Mouse (Mus musculus) liver, embryonic 14.5 days (tissue): ENCODE measurements around the gene Fetub. TPM values are rescaled to one million over a fixed set of nuclear protein-coding genes. Genes with fewer than 3 reads are reported as not detected.
"Not testable (repeated sequence)": the region's sequence is repeated elsewhere in the genome, so short reads cannot be mapped to it uniquely, and the experiment has no call there.

Source experiments
- ATAC-seq: fragments of 200-750 bp; cut with Nextera tagmentation; 2 replicates; pipeline ENCODE4 v1.8.0; 2017; ENCODE audit warnings: moderate number of reproducible peaks, mild to moderate bottlenecking, moderate library complexity; ENCODE audit not compliant: insufficient read depth
- DNase-seq, 3 experiments: peaks; one replicate each; pipeline ENCODE4 v3.0.0-alpha.2; 2012 to 2013; ENCODE audit warnings: low read depth in 3 of 3, low spot score in 3 of 3
- H3K27ac ChIP-seq: fragments of 300-500 bp; sonication (generic); 2 replicates; pipeline ENCODE4 v1.5.1; 2014; ENCODE audit warnings: moderate library complexity, mild to moderate bottlenecking, control low read depth, inconsistent platforms
- H3K27me3 ChIP-seq: fragments of 300-500 bp; sonication (generic); 2 replicates; pipeline ENCODE4 v1.6.1; 2014; ENCODE audit warnings: mild to moderate bottlenecking, low read length, moderate library complexity; ENCODE audit not compliant: control insufficient read depth, insufficient read depth
- H3K36me3 ChIP-seq: fragments of 300-500 bp; sonication (generic); replicated peaks from 2 replicates; pipeline ENCODE4 v1.6.1; 2014; ENCODE audit warnings: low read depth; ENCODE audit not compliant: control insufficient read depth, insufficient read depth
- H3K4me1 ChIP-seq, 2 experiments: fragments of 200-500 bp in 1 of 2; fragments of 300-500 bp in 1 of 2; sonication (generic) in 1 of 2; replicated peaks; 2 replicates each; pipeline ENCODE4 v1.6.1; 2012 to 2014; ENCODE audit warnings: antibody characterized with exemption in 1 of 2, inconsistent platforms in 1 of 2, low read length in 1 of 2; ENCODE audit not compliant: control insufficient read depth in 2 of 2, insufficient read depth in 2 of 2
- H3K4me2 ChIP-seq: fragments of 300-500 bp; sonication (generic); 2 replicates; pipeline ENCODE4 v1.6.1; 2014; ENCODE audit warnings: low read depth, mild to moderate bottlenecking, control low read depth, moderate library complexity
- H3K4me3 ChIP-seq, 2 experiments: fragments of 200-500 bp in 1 of 2; fragments of 300-500 bp in 1 of 2; sonication (generic) in 1 of 2; 2 replicates each; pipeline ENCODE4 v1.5.1; 2012 to 2014; ENCODE audit warnings: low read depth in 2 of 2, low read length in 2 of 2, mild to moderate bottlenecking in 2 of 2, control low read depth in 1 of 2, inconsistent platforms in 1 of 2, moderate library complexity in 1 of 2; ENCODE audit not compliant: insufficient read depth in 1 of 2
- H3K9ac ChIP-seq: fragments of 300-500 bp; sonication (generic); replicated peaks from 2 replicates; pipeline ENCODE4 v1.6.1; 2014; ENCODE audit warnings: mild to moderate bottlenecking, control low read depth, moderate library complexity
- H3K9me3 ChIP-seq: fragments of 300-500 bp; sonication (generic); 2 replicates; pipeline ENCODE4 v1.6.1; 2016; ENCODE audit warnings: low read length, mixed read lengths; ENCODE audit not compliant: control insufficient read depth
- CTCF ChIP-seq: IDR thresholded peaks from 2 replicates; pipeline ENCODE4 v1.5.1; 2016; ENCODE audit warnings: antibody characterized with exemption, low read depth, control low read depth
- EP300 ChIP-seq: IDR thresholded peaks from 2 replicates; pipeline ENCODE4 v1.6.1; 2016; ENCODE audit warnings: antibody characterized with exemption, low read depth
- WGBS: fragments of 180-500 bp; shearing (Covaris S2); extraction: QIAGEN DNeasy Blood & Tissue Kit; methylation state at CpG from one replicate; pipeline ENCODE4 v1.1.7; 2014; ENCODE audit not compliant: insufficient replicate concordance; 5-methylcytosine and 5-hydroxymethylcytosine counted together
- polyA plus RNA-seq, 2 experiments: library from polyadenylated mRNA; depleted of rRNA in 1 of 2; stranded (reverse) in 1 of 2; unstranded in 1 of 2; fragments of >200 nt; fragmentation: Nextera tagmentation in 1 of 2; extraction: Ambion mirVana in 1 of 2; gene quantifications; 2 replicates each; pipeline versions ENCODE4 v1.2.1 to v1.2.3; 2012 to 2014

Gene Fetub
- polyA plus RNA-seq, 2 experiments, result 1.5 to 2.3 TPM

- TF ChIP-seq CTCF, result no peak
- no peak for TF ChIP-seq EP300
- H3K27me3 ChIP-seq, result no peaks in the 10 kb centered on the region
- ATAC-seq, result no peak
- no peak overlapping the region for H3K4me2 ChIP-seq
- H3K27ac ChIP-seq, result no peak overlapping the region
- WGBS, result 66% methylated on average over 11 of the region's 11 CpGs
- H3K4me3 ChIP-seq, result no peak overlapping the region
- no peak for DNase-seq
- H3K36me3 ChIP-seq, result no peaks in the 10 kb centered on the region
- no peak overlapping the region for H3K9ac ChIP-seq
- H3K9me3 ChIP-seq, result no peaks in the 10 kb centered on the region
- no peaks in the 10 kb centered on the region for H3K4me1 ChIP-seq
Observed at GRCm38 (mm10) chr16:22931431-22932200, 13.5 kb downstream of the Fetub start.

- Histone ChIP-seq H3K4me3 (no peak overlapping the region), H3K9me3 (no peaks in the 10 kb centered on the region), H3K4me1 (no peaks in the 10 kb centered on the region), H3K9ac (no peak overlapping the region), H3K27ac (no peak overlapping the region), H3K36me3 (no peaks in the 10 kb centered on the region), H3K4me2 (no peak overlapping the region), H3K27me3 (no peaks in the 10 kb centered on the region)
- 65% methylated on average over 12 of the region's 12 CpGs for WGBS
- TF ChIP-seq EP300, result no peak
- TF ChIP-seq CTCF, result no peak
- DNase-seq, result no peak
- no peak for ATAC-seq
Observed at GRCm38 (mm10) chr16:22937631-22938030, 19.5 kb downstream of the Fetub start.

GRCm38 (mm10) chr16:22938541-22938940 is 20.4 kb downstream of the Fetub start:
- ATAC-seq (no peak), DNase-seq (no peak)
- WGBS, result 54% methylated on average over 2 of the region's 2 CpGs
- TF ChIP-seq EP300 (no peak), CTCF (no peak)
- no peaks in the 10 kb centered on the region for H3K9me3 ChIP-seq
- H3K27ac ChIP-seq, result no peak overlapping the region
- no peaks in the 10 kb centered on the region for H3K27me3 ChIP-seq
- no peak overlapping the region for H3K4me3 ChIP-seq
- no peak overlapping the region for H3K9ac ChIP-seq
- H3K36me3 ChIP-seq, result no peaks in the 10 kb centered on the region
- no peaks in the 10 kb centered on the region for H3K4me1 ChIP-seq
- no peak overlapping the region for H3K4me2 ChIP-seq

GRCm38 (mm10) chr16:22939120-22939695 is 21.1 kb downstream of the Fetub start:
- no peaks in the 10 kb centered on the region for H3K36me3 ChIP-seq
- H3K9me3 ChIP-seq, result no peaks in the 10 kb centered on the region
- no peak overlapping the region for H3K4me3 ChIP-seq
- ATAC-seq, result no peak
- TF ChIP-seq CTCF (no peak), EP300 (no peak)
- H3K4me1 ChIP-seq, result no peaks in the 10 kb centered on the region
- no peaks in the 10 kb centered on the region for H3K27me3 ChIP-seq
- no peak overlapping the region for H3K4me2 ChIP-seq
- WGBS, result 65% methylated on average over 8 of the region's 8 CpGs
- no peak overlapping the region for H3K9ac ChIP-seq
- no peak for DNase-seq
- H3K27ac ChIP-seq, result no peak overlapping the region

- not testable (repeated sequence) for H3K4me1 ChIP-seq, H3K4me2 ChIP-seq, DNase-seq, H3K27me3 ChIP-seq, H3K9me3 ChIP-seq, H3K4me3 ChIP-seq, H3K27ac ChIP-seq, H3K9ac ChIP-seq, H3K36me3 ChIP-seq, ATAC-seq
Observed at GRCm38 (mm10) chr16:22941825-22942476, 23.8 kb downstream of the Fetub start.
